Mouse (Mus musculus) brain, embryonic 18.5 days (tissue): ENCODE data around the gene Slc25a48.

ENCODE experiments used
- DNase-seq: peaks from one replicate; pipeline ENCODE4 v3.0.0-alpha.2; 2012; ENCODE audit warnings: low read depth, low spot score

The Slc25a48 gene

DNA sequence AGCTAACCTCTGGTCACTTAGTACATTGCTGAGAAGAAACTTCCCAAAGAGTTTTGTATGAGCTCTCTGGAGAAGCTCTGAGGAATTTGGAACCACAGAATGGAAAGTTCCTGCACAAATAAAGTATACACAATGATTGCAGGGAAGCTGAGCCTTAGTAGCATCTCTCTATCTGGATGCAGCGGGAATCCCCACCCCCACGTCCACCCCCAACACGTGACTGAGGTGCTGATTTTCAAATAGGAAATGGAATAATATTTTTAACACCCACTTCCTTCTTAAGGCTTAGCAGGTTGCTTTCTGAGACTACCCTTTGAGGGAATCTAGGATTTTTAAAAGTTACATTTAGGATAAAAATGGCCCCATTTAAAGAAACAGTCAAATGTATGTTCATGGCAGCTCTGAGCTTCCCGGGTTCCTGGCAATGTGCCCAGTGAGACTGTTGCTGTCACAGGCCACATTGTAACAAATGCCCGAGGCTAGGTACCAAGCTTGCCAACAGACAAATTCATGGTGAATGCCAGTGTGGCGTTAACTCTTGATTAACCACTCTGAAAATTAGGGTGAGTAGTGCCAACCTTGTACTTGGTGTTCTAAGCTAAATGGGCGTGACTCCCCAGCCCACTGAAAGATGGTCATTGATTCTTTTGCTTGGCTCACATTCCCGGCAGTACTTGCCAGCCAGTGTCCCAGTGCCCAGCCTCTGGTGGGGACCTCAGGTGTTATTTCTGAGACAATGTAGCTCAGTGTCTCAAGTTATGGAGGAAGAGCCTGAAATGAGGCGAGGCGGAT, 11.3 kb downstream of the Slc25a48 start:
- DNase-seq, result peak; percentile 67

DNA sequence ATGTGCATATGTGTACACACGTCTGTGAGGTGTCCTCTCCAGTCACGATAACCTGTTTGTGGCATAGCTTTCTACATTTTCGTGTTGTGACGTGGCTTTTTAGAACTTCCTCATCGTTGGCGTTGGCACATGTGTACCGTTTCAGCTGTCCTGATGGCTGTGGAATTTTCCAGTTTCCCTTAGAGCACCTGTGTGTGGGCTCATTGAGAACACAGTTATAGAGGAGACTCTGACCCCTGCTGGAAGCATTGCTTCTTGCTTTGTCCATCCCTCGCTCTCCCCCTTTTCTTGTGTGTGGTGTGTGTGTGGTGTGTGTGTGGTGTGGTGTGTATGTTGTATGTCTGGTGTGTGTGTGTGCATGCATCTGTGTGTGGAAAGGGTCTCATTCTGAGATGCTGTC, 11.9 kb downstream of the Slc25a48 start:
- DNase-seq, result no peak

DNA sequence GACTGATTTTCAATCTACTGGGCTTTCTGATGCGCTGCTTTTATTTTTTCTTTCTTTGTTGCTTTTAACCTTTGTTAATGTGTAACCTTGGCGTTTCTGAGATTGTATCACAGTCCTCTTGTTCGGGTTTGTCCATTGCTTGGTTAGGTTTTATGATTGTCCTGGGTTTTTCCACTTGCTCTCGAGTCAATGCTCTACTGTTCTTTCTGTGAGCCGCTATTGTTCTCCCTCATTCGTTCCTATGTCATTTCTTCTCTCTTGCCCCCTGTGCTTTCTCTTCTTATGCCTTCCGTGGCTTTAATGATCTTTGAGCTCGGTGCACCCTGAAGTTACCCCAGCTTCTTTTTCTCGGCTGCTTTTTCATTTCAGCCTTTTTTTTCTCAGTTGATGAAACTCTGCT, 19.8 kb downstream of the Slc25a48 start:
- DNase-seq, result no peak

DNA sequence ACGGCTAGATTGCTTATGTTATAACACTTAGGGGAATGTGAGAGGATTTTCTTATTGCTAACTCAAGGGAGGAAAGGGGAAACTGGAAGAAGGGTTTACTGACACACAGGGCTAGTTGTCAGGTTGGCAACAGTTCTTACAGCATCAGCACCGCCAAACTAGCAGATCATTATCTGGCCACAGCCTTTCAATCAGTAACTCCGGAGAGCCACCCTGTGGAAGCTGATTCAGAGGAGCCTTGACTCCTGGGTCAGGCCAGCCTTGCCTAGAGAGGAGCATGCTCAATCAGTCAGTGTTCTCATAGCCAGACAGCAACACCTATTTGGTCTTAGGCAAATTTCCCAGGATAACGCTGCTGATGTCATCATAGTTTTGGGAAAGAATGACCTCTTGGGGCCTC, 23.3 kb downstream of the Slc25a48 start:
- no peak for DNase-seq

DNA sequence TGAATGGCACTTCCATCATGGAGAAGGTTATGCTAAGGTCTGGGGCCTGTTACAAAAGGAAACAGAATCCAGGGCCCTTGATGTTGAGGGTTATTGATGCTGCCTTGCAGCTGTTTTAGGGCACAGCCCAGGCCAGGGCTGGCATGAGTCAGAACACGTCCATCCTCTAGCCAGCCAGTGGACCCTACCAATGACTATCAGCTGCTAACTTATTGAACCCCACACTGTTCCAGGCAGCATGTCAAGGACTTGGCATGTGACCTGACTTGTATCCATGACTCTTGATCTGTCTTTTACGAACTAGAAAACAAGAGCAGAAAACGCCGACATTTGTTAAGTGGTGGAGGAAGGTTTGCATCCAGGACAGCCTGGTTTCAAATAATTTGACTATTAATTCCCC, 24.6 kb downstream of the Slc25a48 start:
- DNase-seq, result no peak

GRCm38 (mm10) chr13:56463261-56463660, 25.1 kb downstream of the Slc25a48 start:
- no peak for DNase-seq

- DNase-seq, result no peak
Measured at GRCm38 (mm10) chr13:56463750-56464149, 25.6 kb downstream of the Slc25a48 start.

DNA sequence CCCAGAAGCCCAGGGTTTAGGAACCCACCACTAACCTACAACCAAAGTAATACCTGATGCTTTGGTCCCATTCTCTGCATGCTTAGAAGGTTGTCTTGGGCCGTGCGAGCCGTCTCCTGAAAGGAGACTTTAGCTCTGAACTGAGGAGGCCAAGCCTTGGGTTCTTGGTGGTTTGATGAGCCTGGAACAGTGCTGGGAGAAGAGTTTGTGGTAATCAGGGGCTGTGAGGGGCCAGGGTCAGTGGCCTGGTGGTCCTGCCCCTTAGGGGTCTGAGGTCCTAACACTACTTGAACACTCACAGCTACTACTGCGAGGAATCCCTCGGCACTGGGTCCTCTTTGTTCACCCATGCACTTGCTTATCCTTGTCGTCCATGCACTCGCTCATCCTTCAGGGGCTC, 29.6 kb downstream of the Slc25a48 start:
- no peak for DNase-seq

DNA sequence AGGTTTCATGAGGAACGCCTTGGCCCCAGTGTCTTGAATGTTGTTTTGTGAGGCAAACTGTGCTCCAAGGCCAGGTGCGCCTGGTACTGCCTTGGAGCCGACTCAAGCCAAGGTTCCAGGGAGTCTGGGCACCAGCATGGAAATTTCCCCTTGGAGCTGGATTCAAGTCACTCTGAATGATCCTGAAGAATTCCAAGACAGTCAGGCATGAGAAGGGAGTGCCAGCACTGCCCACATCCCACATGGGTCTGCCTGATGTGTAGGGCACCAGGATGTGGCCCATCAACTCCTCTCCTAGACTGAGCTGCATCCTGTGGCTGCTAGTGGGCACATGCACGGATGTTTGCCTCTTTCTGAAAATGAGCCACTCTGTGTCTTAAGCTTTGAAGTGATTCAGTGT, 30.4 kb downstream of the Slc25a48 start:
- DNase-seq, result no peak

DNA sequence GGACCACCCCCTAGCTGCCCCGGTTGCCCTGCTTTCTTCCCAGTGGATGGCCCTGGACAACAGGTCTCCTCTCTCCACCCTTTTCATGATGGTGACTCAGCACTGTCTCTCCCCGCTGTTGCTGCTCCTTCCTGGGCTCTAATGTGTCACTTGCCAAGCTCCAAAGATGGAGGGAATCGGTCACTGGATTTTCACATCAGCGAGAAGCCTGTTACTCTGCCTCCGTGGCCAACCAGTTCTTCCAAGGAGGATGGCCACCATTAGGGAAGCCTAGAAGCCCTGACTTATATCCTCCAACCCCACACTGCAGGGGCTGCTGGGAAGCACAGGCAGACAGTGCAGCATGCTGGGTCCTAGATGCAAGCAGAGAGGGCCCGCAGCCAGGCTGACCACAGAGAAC, 33.1 kb downstream of the Slc25a48 start:
- no peak for DNase-seq

DNA sequence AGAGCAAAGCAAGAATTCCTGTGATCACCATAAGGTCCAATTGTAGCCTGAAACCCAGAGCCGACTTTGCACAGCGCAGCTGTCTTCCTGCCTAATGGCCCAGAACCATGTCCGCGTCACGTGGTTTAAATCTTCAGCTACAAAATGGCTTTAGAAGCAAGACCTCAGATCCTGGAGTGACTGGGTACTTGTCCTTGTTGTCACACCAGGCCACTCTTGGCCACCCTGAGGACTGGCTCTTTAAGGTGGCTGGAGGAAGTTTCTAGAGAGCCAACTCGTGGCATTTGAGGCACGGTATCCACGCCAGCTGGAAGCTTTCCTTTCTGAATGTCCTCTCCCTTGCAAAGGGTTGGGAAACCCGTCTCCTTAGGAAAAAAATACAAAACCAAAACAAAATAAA, 33.8 kb downstream of the Slc25a48 start:
- DNase-seq, result no peak

GRCm38 (mm10) chr13:56472661-56473060, 34.5 kb downstream of the Slc25a48 start:
- no peak for DNase-seq

DNA sequence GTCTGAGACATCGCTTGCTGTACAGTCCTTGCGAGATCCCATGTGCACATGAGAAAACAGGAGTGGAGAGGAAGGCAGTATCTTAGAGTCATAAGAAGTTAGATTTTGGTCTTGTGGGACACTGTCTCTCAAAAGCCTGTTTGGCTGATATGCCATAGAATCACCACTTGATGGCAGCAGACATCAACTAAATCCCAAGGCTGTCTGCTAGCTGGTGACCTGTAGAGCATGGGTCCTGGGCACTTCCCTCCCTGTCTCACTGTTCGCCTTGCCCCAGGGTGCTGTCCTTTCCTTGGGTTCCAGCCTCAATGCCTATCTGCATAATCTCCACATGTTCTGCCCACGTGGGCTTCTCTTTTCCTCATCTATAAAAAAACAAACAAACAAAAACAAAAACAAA, 37.2 kb downstream of the Slc25a48 start:
- DNase-seq, result peak; percentile 22

- no peak for DNase-seq
Measured at GRCm38 (mm10) chr13:56476790-56477189, 38.6 kb downstream of the Slc25a48 start.

- DNase-seq, result peak; percentile 70
Measured at GRCm38 (mm10) chr13:56477271-56477670, 39.1 kb downstream of the Slc25a48 start.

DNA sequence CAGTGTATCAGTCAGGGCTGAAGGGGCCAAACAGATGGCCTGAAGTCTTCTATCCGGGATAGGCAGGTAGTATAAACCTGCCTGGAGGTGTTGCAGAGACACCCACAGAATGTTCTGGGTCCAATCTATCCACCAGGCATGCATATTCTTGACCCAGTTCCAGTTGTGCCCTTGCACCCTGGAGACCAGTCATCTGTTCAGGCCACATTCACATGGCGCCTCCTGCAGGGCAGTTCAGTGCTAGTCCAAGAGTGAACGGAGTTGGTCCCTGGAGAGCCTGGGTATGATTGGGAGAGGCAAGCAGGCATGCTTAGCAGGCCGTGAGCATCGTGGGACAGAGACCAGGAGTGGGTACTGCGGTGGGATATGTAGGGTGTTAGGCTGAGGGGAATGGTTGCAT, 39.9 kb downstream of the Slc25a48 start:
- DNase-seq, result no peak

- DNase-seq, result no peak
Measured at GRCm38 (mm10) chr13:56482146-56482545, 44.0 kb downstream of the Slc25a48 start, which contains the start of gene Il9. Gene Il9 (minus strand): TSS chr13:56482246.

GRCm38 (mm10) chr13:56488012-56488411, 49.9 kb downstream of the Slc25a48 start:
- no peak for DNase-seq

DNA sequence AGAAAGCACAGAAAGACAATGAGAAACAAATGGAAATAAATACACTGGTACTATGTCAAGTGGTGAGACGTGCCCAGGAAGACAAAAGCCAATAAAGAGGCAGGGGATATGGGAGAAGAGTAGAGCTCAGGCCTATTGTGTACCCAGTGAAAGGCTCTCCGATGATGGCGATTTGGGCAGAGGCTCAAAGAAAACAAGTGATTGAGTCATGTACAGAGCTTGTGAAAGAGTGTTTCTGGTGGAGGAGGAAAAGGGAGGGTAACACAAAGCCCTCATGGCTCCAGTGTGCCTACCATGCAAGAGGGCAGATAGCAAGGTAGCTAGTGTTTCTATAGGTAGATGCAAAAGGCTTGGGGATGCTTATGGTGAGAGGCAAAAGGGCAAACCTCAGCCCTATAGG, 56.3 kb downstream of the Slc25a48 start:
- no peak for DNase-seq

DNA sequence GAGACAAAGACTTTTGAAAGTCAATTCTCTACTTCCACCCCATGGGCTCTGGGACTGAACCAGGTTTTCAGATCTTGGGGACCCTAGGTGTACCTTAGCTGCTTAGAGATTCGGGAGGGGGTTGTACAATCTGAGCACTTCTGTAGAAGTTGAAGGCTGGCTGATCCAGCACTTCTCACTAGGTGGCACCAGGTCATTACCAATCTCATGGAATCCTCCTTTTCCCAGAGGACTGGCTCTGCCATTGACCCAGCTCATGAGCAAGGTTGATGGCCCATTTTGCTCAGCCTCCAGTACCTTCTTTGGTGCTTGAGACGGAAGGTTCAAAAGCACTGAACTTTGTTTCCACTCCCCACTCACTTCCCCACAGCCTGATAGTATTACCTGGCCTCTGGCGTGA, 62.0 kb downstream of the Slc25a48 start:
- DNase-seq, result no peak

GRCm38 (mm10) chr13:56500636-56501035, 62.5 kb downstream of the Slc25a48 start:
- DNase-seq, result no peak

DNA sequence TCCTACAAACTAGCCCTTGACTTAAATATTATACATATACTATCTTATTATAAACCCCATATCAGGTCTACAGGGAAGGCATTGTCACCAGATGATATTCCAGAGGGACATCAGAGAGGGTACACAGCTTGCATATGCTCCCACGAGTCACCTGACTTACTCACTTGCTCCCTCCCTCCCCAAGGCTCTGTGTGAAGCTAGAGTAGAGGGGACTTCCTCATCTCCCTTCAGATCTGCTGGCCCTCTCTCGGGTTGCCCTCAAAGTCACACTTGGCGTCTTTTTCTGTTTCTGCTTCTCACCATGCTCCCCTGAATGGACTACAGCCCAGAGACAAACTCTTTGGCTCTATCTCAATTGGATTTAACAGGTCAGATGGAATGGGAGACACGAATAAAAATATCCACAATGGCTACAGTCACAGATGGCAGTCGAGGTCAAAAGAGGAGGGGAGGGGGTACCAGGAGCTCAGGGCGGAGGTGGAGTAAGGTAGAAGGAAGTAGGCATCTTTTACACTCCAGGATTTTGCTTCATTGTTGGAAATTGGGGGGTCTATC, 63.8 kb downstream of the Slc25a48 start:
- no peak for DNase-seq

DNA sequence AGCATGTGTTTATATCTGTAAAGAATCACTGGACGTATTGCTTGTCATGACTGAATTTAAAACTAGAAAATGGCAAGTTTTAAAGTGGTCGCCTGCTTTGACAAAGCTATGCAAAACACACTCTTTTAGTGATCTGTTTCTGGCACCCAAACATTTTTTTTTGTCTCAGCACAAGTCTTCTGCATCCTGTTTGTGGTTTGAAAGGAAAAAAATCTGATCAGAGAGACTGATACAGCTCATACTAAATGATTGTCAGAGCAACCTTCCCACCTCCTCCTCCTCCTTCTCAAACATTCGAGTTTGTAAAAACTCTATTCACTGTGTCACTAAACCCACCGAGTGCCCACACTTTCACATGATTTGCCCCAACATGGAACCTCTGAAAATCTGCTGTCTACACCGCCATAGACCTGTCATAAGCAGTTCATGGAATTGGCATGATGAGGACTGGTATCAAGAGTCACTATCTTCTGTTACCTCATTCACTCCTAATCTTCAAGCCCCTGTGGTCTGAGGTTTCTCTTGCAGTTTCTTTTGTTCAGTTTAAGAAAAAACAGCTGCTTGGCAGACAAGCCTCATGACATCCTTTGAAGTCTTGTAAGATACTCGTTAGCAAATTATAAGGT, 68.8 kb downstream of the Slc25a48 start:
- no peak for DNase-seq
